Mouse (Mus musculus) left cerebral cortex, adult 8-10 months (tissue): Measurements from ENCODE around the gene Lmbrd2. TPM values are rescaled to one million over a fixed set of nuclear protein-coding genes. Genes with fewer than 3 reads are reported as not detected.

Source experiments
- DNase-seq, 2 experiments: peaks; one replicate each; pipeline ENCODE4 v3.0.0; 2022; ENCODE audit warnings: low spot score in 2 of 2
- total RNA-seq, 4 experiments: library from RNA; stranded (reverse); gene quantifications; 2 replicates each; pipeline ENCODE4 v1.2.4; 2022

Gene Lmbrd2
- 10 to 100 TPM; 57.1 to 73.0 (median 65.9) TPM for total RNA-seq

DNA sequence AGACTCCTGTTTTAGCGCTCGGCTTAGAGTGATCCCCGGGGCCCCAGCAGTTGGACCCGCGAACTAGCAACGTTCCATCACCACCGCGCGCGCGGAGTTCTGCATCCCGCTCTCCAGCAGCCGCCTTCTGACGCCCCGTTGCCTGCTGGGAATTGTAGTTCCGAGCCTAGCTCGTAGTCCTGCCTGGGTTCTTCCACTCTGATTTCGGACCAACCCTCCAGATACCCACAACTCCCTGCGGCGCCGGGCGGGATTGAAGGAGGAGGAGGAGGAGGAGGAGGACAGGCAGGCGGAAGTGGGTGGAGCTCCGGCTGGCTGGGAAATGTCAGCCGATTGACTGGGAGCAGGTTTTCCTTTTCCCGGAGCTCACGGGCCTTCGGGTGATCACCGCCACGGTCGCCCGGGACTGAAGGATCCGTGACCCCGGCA, at the start of gene Lmbrd2:
Gene Lmbrd2, plus strand, starts transcription at position 299 of the 429 bp plus-strand sequence.
- peak; percentile 92 to 95 for DNase-seq

DNA sequence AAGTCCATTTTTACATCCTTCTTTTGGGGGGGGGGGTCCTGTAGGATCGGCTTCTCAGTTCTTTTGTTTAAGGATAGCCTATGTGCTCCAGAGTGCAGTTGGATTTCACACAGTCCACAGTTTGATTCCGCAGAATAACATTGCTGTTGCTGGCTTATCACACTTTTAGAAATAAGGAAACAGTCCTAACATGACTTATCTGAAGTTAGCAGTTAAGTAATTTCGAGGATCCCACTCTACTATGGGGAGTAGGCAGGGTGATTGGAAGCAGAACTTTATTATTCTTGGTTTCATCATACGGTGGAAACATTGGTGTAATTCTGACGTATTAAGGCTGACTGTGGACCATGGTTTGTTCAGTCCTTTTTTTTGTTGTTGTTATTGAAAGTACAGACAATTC, 49.7 kb upstream of the Lmbrd2 start:
- no peak for DNase-seq

DNA sequence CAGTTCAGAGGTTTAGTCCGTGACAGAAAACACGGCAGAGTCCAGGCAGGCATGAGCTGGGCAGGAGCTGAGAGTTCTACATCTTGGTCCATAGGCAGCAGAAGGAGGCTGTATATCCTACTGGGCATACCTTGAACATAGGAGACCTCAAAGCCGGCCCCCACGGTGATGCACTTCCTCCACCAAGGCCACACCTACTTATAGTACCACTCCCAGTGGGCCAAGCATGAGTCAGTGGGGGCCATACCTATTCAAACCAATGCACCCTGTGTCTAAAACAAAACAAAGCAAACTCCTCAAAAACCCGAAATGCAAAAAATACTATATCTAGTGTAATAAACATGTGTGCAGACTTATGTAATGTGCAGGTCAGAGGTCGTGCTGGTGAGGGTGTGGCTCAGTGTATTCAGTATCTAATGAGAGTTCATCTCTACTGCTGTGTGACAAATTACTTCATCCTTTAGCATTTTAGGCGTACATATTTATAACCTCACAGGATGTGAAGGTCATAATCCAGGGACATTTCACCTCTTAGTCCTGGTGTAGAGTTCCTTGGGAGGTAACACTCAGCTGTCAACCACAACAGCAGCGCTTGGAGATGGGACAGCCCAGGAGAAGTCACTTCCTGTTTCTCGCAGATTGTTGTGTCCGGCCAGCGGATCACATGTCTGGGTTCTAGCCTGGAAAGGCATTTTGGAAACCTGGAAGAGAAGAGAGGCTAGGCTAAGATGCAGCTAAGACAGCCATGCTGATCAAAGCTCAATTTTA, 46.6 kb upstream of the Lmbrd2 start:
- no peak for DNase-seq

DNA sequence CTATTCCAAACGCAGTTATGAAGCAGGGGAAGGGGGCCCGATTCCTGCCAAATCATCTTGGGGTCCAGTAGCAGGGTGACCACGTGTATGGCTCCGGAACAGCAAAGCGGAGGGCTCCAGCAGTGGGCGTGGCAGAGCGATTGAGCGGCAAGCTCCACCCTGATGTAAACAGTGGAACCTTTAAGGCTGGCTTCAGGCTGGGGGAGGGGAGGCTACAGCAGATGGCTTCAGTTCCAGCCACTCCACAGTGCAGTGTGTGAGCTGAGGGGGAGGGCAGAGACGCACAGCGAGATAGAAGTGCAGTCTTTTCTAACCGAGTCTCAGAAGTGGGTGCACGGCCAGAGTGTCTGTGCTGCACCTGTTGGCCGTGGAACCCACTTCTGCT, 46.0 kb upstream of the Lmbrd2 start:
- peak in 1 of 2 experiments; percentile 59 for DNase-seq

DNA sequence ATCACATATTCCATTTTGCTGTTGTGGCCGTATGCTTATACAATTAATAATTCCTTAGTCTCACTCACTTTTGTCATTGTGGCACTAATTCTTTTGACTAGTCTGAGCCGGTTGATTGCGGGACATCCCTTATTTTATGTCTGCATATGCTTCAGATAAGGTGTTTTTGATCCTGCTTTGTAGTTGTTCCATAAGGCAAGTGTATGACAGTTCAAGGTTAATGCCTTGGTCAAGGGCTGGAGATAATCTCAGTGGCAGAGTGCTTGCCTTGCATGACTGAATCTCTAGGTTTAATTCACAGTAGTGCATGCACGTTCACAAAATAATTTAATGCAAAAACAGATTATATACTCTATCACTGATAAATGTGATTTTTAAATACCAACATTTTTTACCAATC, 43.5 kb upstream of the Lmbrd2 start:
- DNase-seq = no peak

DNA sequence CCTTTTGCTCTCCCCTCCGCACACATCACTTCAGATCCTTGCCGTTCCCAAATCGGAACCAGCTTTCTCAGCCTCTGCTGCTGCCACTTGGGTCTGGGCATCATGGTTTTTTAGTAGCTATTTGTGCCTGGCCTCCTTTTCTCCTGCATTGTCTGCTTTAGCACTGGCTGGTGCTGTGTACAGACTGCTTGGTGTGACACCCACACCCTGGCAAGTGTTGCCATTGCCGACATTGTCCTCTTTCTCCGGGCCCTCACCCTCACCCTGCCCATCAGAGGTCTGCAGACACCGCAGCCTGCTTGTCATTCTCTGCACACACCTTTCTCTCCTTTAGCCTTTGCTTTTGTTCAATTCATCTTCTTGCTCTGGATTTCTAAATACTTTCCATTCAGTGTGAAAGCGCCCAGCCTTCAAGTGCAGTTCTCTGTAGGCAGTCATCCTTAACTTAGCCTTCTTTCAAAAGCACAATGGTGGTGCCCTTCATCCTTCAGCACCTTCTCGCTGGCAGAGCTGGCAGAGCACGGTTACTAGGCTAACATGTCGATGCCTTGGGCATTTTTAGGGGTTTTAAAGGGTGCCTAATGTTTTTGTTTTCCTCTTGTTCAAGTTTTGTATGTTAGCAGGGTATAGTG, 39.8 kb upstream of the Lmbrd2 start:
- DNase-seq = peak in 1 of 2 experiments; percentile 35

DNA sequence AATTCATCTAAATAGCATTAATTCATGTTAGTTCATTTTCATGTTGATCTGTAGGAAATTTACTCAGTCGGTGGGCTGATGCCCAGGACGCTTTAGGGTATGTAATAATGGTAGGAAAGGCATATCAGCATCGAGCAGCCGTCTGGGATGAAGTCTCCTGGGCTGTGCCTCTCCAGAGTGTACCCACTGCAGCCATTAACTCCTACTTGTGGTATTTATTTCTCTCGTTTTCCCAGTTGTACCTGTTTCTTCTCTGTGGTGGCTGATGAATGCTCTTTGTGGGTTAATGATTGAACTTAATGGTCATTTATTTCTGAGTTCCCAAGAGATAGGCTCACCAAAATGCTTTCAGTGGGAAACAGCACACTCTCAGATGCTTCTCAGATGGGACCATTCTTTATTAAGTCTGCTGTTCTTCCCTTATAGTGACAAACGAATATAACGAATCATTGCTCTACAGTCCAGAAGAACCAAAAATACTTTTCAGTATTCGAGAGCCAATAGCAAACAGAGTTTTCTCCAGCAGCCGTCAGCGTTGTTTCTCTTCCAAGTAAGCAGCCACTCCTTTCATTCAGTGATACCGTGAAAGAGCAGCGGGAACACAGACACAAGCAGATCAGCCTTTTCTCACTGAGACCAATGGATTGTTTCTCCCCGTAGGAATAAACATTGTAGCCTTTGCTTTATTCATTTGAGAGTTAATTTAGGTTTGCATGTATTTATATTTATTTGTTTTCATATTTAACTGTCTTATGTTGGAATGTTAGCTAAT, 33.9 kb upstream of the Lmbrd2 start:
- no peak for DNase-seq

DNA sequence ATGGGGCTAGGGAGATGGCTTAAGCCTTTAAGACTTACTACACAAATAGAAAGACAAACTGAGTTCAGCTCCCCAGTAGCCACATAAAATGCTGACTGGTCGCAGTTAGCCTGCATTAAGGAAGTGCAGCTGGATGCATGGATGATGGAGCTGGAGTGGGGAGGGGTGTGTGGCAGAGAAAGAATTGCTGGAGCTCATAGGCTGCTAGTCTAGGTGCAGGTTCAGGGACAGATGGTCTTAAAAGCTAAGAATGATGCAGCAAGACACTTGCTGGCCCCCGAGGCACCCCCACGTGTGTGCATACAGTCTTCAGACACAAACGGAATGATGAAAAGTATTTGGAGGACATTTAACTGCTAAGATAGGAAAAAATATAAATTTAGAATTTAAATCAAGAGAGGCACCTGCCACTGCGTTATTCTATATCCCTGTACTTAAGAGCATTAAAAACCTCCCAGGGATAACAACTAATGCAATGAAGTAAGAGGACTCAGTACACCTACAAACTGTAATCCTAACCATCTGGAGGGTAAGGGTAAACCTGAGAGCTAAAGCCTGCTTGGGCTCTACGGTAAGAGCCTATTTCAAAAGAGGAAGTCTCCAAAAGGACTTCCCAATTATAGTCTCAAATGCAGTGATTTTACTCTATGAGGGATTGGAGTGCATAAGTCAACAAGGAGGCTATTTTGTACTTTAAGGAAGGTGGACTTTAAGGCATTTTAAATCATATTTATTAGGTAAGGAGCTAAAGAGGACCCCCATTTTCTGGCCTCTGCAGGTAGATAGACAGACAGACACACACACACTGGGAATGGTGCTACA, 29.6 kb upstream of the Lmbrd2 start:
- DNase-seq = no peak

DNA sequence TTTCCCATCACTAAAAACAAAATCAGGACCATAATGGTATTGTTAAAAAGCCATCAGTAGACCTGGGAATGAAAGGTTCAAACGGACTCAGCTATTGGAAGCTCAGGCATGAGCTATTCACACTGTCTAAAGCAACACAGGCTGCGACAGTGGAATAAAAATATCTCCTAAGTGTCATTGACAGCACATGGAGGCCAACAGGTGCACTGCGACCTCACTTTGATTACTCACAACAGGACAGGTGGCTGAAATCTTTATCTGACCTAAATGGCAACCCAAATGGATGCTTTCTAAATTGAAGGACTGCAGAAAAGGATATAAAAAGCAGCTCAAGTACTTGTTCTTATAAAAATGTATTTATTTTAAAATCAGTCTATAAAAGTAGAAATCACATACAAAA, 28.7 kb upstream of the Lmbrd2 start:
- DNase-seq = no peak

DNA sequence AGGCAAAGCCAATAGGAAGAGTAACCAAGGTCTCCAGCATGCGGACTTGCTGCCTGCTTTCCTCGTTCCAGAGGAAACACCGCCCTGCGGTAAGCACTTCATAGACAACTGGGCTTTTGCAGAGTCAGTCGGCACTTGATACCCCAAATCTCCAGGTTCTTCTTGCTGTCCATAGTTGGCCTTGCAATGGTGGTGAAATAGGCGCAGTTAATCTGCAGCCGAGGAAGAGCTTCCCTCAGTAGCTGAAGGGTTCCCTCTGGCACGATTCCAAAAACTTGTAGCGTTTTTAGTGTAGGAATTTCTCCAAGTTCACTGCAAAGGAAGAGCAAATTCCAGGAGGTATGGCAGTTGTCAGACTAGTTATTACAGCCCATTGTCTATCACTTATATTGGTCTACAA, 26.8 kb upstream of the Lmbrd2 start:
- DNase-seq = no peak

DNA sequence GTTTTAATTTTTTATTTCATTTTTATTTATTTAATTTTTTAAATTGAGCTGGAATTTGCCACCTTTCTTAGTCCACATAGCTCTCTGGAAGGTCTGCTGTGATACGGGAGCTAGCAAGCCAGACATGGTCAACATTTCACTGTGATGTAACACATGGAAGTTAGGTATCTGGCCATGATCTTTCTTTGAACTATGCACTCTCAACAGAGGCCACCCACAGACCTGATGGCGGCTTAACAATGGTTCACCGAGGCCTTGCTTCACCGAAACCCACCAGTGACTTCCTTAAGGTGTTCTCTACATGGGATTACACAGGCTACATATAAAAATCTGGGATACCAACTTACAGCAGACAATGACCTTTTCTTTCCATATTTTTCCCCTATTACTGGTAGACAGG, 26.2 kb upstream of the Lmbrd2 start:
- DNase-seq = no peak

DNA sequence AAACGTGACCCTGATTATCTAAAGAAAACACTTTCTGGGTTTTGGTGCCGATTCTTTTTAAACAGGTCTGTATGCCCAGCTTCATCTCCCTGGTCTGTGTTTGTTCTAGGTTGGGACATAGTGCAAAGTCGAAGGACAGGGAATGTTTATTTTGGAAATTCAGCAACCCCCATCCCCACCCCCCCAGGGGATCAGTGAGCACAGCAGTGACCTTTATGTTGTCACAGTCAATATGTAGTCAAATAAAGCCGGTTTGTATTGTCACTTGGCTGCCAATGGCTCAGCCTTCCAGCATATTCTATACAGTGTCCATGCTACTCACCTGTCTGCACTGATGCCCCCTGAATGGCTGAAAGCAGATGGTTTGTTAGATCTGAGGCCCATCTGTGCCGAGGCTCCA, 25.8 kb upstream of the Lmbrd2 start:
- DNase-seq = no peak

DNA sequence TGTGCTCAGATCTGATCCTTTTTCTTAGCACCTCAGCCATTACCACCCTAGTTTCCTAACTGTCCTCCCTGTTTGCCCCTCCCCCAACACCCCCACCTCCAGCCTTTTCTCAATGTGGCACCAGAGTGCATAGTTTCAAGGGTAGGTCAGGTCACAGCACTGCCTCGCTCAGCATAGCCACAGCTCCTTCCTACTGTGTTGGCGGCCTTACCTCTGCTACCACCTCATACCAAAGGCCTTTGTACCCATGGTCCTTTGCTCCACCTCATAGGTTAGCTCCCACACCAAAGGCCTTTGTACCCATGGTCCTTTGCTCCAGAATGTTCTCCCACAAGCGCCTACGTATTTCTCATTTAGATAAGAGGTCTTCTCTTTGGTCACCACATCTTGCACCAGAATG, 21.5 kb upstream of the Lmbrd2 start:
- DNase-seq = no peak

DNA sequence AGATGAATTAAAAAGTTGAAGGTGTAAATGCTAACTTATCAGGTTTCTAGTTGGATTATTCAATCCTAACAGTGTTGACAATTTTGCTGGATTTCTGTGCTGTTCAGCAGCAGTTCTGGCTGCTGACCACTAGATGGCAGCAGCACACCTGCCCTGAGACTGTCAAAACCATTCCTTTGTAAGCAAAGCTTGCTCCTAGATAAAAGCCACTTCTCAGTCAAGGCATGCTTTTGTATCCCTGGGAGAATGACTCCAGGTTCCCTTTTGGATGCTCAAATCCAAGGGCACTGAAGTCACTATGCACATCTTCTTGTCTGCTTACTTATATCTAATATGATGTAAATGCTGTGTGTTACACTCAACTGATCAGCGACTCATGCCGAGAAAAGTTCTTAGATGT, 20.3 kb upstream of the Lmbrd2 start:
- no peak for DNase-seq

DNA sequence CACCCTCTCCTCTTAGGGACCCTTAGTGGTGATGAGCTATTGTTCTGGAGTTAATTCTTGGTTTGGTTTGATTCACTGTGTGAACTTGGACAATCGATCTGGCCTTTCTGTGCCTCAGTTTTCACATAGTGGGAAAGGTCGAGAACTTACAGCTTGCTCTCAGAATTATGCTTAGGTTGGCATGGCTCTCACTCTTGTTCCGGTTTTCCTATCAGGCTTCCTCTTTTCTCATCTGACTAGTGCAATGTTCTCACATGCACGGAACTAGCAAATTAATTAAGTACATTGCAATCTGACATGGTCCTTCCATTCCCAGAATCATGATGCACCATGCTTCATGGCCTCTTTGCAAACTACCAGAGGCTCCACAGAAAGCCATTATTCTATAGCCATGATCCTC, 17.4 kb upstream of the Lmbrd2 start:
- no peak for DNase-seq

DNA sequence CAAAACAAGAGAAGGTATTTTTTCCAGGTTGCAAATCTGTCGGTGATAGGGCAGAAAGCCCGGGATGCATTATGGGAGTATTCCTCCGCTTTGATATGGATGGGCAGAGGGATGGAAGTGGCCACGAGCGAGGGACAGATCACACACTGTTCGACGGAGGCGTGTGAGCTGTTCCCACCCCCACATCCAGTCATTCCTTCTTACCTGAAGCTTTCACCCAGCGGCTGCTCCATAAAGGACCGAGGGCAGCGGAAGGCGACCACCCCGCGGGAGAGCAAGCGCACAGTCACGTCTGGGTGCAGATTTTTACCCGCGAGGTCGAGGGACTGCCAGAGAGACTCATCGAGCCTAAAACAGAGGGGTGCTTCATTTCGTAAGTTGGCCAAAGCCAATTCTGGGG, 15.5 kb upstream of the Lmbrd2 start:
- no peak for DNase-seq

DNA sequence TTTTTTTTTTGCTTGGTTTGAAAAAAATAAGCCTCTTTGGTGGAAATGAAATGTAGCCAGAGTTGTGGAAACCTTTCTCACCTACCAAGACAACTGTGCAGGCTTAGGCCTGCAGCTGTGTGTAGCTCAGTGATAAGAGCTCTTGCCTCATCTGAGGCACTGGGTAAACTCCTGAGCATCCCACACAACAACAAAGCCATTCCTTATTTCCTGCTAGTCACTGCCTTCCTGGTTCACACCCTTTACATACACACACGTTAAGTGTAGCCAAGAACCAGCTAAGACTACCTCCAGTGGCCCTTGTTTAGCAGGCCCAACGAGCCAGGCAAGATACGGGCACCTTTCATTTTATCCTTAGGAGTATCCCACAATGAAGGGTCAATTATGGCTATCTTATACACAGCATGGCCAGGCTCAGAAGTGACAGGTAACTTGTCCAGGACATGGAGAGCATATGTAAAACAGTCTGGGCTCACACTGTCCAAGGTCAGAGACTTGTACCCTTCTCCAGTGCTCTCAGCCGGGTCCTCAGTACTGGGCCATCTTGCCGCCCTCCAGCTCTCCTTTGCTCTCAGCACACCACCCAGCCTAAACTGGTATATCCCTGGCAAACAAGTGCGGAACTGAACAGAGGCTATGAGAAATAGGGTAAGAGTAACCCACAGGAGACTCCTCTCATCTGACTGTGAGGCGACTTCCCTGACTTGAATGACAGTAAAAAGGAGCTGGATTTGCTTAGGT, 13.1 kb upstream of the Lmbrd2 start:
- DNase-seq = no peak

DNA sequence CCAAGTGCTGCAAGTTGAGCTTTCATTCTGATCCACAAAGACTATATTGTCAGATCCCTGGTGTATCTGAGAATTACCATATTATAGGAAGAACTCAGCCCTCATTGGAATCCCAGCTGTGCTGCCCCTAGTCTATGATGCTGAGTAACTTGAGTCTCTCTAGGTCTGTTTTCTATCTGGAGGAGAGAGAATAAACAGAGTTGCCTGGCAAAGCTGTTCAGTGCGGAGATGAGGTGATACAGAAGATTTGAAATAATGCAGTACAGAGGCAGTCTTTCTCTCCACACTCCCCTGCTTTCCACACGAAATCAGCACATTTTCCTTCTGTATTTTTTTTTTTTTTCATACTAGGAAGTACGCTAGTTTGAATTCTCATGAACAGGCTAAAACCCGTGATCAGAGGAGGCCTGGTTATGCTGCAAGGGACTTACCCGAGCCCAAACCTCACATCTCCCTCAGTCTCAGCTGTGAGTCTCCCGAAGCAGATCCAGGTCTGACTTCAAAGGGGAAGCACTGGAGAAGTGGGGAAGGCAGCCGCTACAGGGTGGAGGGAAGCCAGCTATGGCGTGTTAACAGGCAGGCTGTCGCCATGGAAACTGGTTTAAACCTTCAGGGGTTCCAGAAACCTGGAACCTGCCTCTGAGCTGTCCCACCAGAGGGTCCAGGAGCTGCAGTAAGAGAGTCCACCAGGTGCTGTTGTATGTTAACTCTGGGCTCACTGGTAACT, 9.4 kb upstream of the Lmbrd2 start:
- no peak for DNase-seq

DNA sequence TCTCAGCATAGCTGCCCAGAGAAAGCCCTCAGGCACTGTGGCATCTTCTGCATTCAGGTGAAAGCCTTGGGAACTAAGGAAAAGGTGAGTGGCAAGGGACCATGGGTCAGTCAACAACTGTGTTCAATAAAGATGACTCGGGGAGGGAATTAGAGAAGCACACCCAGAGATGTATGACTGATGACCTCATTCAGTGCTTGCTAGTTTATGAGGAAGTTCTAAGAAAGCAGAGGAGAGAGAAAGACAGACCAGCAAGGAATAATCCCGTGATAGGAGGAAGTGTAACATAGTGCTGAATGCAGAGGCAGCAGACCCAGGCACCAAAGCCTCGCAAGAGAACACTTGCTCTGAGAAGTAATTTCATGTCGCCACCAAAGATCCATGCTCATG, 8.9 kb upstream of the Lmbrd2 start:
- no peak for DNase-seq
